Mouse (Mus musculus) kidney, postnatal 0 days (tissue): ENCODE results near the gene Gm20388. TPM values are rescaled to one million over a fixed set of nuclear protein-coding genes. Genes with fewer than 3 reads are reported as not detected.

ENCODE experiments used
- ATAC-seq: fragments of 200-750 bp; cut with Nextera tagmentation; replicated peaks from 2 replicates; pipeline ENCODE4 v1.8.0; 2017; ENCODE audit warnings: low read depth, moderate number of reproducible peaks, moderate TSS enrichment, moderate library complexity; ENCODE audit not compliant: low FRiP score
- DNase-seq: peaks from one replicate; pipeline ENCODE4 v3.0.0-alpha.2; 2016; ENCODE audit warnings: low spot score
- H3K27ac ChIP-seq: fragments of 300-500 bp; sonication (generic); 2 replicates; pipeline ENCODE4 v1.5.1; 2014; ENCODE audit warnings: mild to moderate bottlenecking
- H3K27me3 ChIP-seq: fragments of 300-500 bp; sonication (generic); 2 replicates; pipeline ENCODE4 v1.6.1; 2014; ENCODE audit warnings: low read length, mixed read lengths; ENCODE audit not compliant: insufficient read depth
- H3K36me3 ChIP-seq: fragments of 300-500 bp; sonication (generic); 2 replicates; pipeline ENCODE4 v1.6.1; 2014; ENCODE audit warnings: low read length, mixed read lengths; ENCODE audit not compliant: insufficient read depth
- H3K4me1 ChIP-seq: fragments of 300-500 bp; sonication (generic); replicated peaks from 2 replicates; pipeline ENCODE4 v1.6.1; 2014; ENCODE audit warnings: antibody characterized with exemption, low read length, mixed read lengths; ENCODE audit not compliant: insufficient read depth
- H3K4me2 ChIP-seq: fragments of 300-500 bp; sonication (generic); 2 replicates; pipeline ENCODE4 v1.6.1; 2014; ENCODE audit warnings: mild to moderate bottlenecking, low read length, moderate library complexity, mixed read lengths
- H3K4me3 ChIP-seq: fragments of 300-500 bp; sonication (generic); replicated peaks from 2 replicates; pipeline ENCODE4 v1.5.1; 2014; ENCODE audit warnings: low read depth, low read length
- H3K9ac ChIP-seq: fragments of 300-500 bp; sonication (generic); 2 replicates; pipeline ENCODE4 v1.6.1; 2014; ENCODE audit warnings: low read depth, low read length
- H3K9me3 ChIP-seq: fragments of 300-500 bp; sonication (generic); replicated peaks from 2 replicates; pipeline ENCODE4 v1.6.1; 2016; ENCODE audit warnings: low read length, inconsistent platforms, mixed read lengths
- CTCF ChIP-seq: IDR thresholded peaks from 2 replicates; pipeline ENCODE4 v1.5.1; 2016; ENCODE audit warnings: antibody characterized with exemption, low read depth, mild to moderate bottlenecking, moderate library complexity
- WGBS: fragments of 180-500 bp; shearing (Covaris S2); extraction: QIAGEN DNeasy Blood & Tissue Kit; methylation state at CpG from one replicate; pipeline ENCODE4 v1.1.7; 2014; 5-methylcytosine and 5-hydroxymethylcytosine counted together
- polyA plus RNA-seq: library from polyadenylated mRNA; unstranded; fragments of >200 nt; fragmentation: Nextera tagmentation; extraction: Ambion mirVana; gene quantifications from 2 replicates; pipeline ENCODE4 v1.2.1, GENCODE M21; 2015

Gm20388 gene
- polyA plus RNA-seq, 1 experiment from 2014 or later: not detected

GRCm38 (mm10) chr8:120725576-120725950, 814.9 kb downstream of the Gm20388 start:
- H3K36me3 ChIP-seq: no peaks in the 10 kb centered on the region
- no peak overlapping the region for H3K4me2 ChIP-seq
- no peak for TF ChIP-seq CTCF
- no peak overlapping the region for H3K9ac ChIP-seq
- H3K4me3 ChIP-seq: no peak overlapping the region
- ATAC-seq (no peak), DNase-seq (no peak)
- no peaks in the 10 kb centered on the region for H3K9me3 ChIP-seq
- no peaks in the 10 kb centered on the region for H3K4me1 ChIP-seq
- no peaks in the 10 kb centered on the region for H3K27me3 ChIP-seq
- 69% methylated on average over 5 of the region's 5 CpGs for WGBS
- no peak overlapping the region for H3K27ac ChIP-seq

DNA sequence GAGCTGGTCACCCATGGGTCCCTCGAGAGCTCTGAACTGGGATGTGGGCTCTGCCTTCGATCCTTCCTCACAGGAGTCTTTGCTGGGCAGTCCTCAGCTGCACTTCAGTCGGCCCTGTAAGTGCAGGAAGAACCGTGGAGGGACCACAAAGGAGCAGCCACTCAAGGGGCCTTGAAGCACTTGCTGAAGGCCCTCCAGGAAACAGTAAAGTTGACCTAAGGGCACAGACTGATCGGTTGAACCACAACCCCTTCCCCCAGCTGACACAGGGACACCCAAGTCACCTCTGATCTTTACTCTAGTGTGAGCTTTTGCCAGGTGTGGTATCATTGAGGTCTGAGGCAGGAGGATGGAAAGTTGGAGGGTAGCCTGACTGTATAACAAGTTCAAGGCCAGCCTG, 815.4 kb downstream of the Gm20388 start:
- Histone ChIP-seq H3K9me3 (no peaks in the 10 kb centered on the region), H3K36me3 (no peaks in the 10 kb centered on the region), H3K27me3 (no peaks in the 10 kb centered on the region), H3K4me3 (no peak overlapping the region), H3K4me1 (no peaks in the 10 kb centered on the region), H3K27ac (no peak overlapping the region), H3K4me2 (no peak overlapping the region), H3K9ac (no peak overlapping the region)
- ATAC-seq: no peak
- DNase-seq: no peak
- 59% methylated on average over 5 of the region's 5 CpGs for WGBS
- no peak for TF ChIP-seq CTCF

GRCm38 (mm10) chr8:120728488-120729160, 818.0 kb downstream of the Gm20388 start:
- ATAC-seq (no peak), DNase-seq (no peak)
- H3K9me3 ChIP-seq: no peaks in the 10 kb centered on the region
- H3K4me2 ChIP-seq: no peak overlapping the region
- no peak overlapping the region for H3K9ac ChIP-seq
- H3K27ac ChIP-seq: no peak overlapping the region
- no peaks in the 10 kb centered on the region for H3K4me1 ChIP-seq
- no peak overlapping the region for H3K4me3 ChIP-seq
- 52% methylated on average over 9 of the region's 9 CpGs for WGBS
- H3K27me3 ChIP-seq: no peaks in the 10 kb centered on the region
- no peak for TF ChIP-seq CTCF
- no peaks in the 10 kb centered on the region for H3K36me3 ChIP-seq

GRCm38 (mm10) chr8:120731582-120731981, 820.9 kb downstream of the Gm20388 start:
- DNase-seq (no peak), ATAC-seq (no peak)
- Histone ChIP-seq H3K27ac (no peak overlapping the region), H3K9ac (no peak overlapping the region), H3K4me1 (0 out of 2 replicates have a peak, but pooled peaks cover 2% of the 10 kb centered on the region), H3K9me3 (no peaks in the 10 kb centered on the region), H3K27me3 (peaks cover 11% of the 10 kb centered on the region; the same call in 1 of the 2 replicates), H3K36me3 (no peaks in the 10 kb centered on the region), H3K4me3 (no peak overlapping the region), H3K4me2 (peak overlapping the region; percentile 13; the same call in 1 of the 2 replicates)
- WGBS: 42% methylated on average over 14 of the region's 14 CpGs
- no peak for TF ChIP-seq CTCF

DNA sequence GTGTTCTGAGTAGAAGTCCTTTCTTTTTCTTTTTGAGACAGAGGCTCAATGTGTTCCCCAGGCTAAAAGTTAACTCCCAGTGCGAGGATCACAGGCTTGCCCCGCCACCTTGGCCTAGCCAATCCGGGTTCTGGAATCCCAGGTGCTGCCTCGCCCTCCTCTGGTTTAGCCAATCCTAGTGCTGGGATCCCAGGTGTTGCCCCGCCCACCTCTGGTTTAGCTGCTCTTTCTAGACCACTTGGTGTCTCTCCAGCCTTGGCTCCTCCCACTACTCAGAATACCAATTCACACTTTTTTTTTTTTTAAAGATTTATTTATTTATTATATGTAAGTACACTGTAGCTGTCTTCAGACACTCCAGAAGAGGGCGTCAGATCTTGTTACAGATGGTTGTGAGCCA, 821.4 kb downstream of the Gm20388 start:
- DNase-seq (no peak), ATAC-seq (no peak)
- WGBS: 55% methylated on average over 5 of the region's 6 CpGs

GRCm38 (mm10) chr8:120735770-120736481, 825.3 kb downstream of the Gm20388 start, which contains the start of gene Irf8:
TSS of gene Irf8 (plus strand) at chr8:120736358.
- H3K27me3 ChIP-seq: peaks cover 11% of the 10 kb centered on the region; the same call in 1 of the 2 replicates
- H3K9ac ChIP-seq: peak within 1 kb of the TSS; percentile 59
- ATAC-seq: peak; percentile 90
- 0 out of 2 replicates have a peak, but pooled peaks cover 4% of the 10 kb centered on the region for H3K4me1 ChIP-seq
- peak within 1 kb of the TSS; percentile 44; the same call in 1 of the 2 replicates for H3K27ac ChIP-seq
- H3K4me3 ChIP-seq: peak within 1 kb of the TSS; percentile 47
- WGBS: under 1% methylated on average over 60 of the region's 62 CpGs
- peak; percentile 90 for DNase-seq
- peak within 1 kb of the TSS; percentile 92 for H3K4me2 ChIP-seq
- no peaks in the 10 kb centered on the region for H3K9me3 ChIP-seq
- H3K36me3 ChIP-seq: no peaks in the 10 kb centered on the region
- TF ChIP-seq CTCF: peak; percentile 40

More for the DNA sequence above, 821.4 kb downstream of the Gm20388 start:
- no peak for TF ChIP-seq CTCF
- Histone ChIP-seq H3K9me3 (no peaks in the 10 kb centered on the region), H3K4me1 (0 out of 2 replicates have a peak, but pooled peaks cover 4% of the 10 kb centered on the region), H3K4me2 (no peak overlapping the region), H3K4me3 (no peak overlapping the region), H3K9ac (no peak overlapping the region), H3K27me3 (peaks cover 11% of the 10 kb centered on the region; the same call in 1 of the 2 replicates), H3K36me3 (no peaks in the 10 kb centered on the region), H3K27ac (no peak overlapping the region)
